8 mouse cellular contexts compared by ENCODE assay signal in genomic region chr2:15054496-15054895, GRCm38 (mm10). TPM values are rescaled to one million over a fixed set of nuclear protein-coding genes. Genes with fewer than 3 reads are reported as not detected.
A peak's percentile ranks its signal among the peaks of the same experiment; 100 is the strongest.
DNase-seq lines count a peak whose midpoint lies in the region; ATAC-seq and TF ChIP-seq lines count a peak whose summit lies in the region.

No protein-coding gene starts in this region.

- ATAC-seq in forebrain, embryonic 15.5 days (replicated peaks) = no peak
- peak; percentile 27; the same call in 1 of the 2 replicates for ATAC-seq in liver, embryonic 14.5 days (ENCODE audit: insufficient read depth)
- peak; percentile 22; the same call in 1 of the 2 replicates for ATAC-seq in stomach, postnatal 0 days (ENCODE audit: low FRiP score, low TSS enrichment)

- H3K4me3 ChIP-seq in heart, embryonic 10.5 days = peak overlapping the region; percentile 79
- peak overlapping the region; percentile 99 for H3K4me3 ChIP-seq in ES-Bruce4 (ENCODE audit: low read depth, low read length)
- H3K4me3 ChIP-seq in forebrain, embryonic 15.5 days = peak overlapping the region; percentile 69
- peak overlapping the region; percentile 69 to 88 for H3K4me3 ChIP-seq in liver, embryonic 14.5 days (ENCODE audit: insufficient read depth in 1 of 2, low read depth in 2 of 2, low read length in 2 of 2)
- H3K4me3 ChIP-seq in stomach, postnatal 0 days (ENCODE audit: low read depth, low read length) = peak overlapping the region; percentile 82

- 24% methylated on average over 10 of the region's 10 CpGs for WGBS in heart, embryonic 10.5 days
- WGBS in forebrain, embryonic 15.5 days = 19% methylated on average over 10 of the region's 10 CpGs
- WGBS in liver, embryonic 14.5 days (ENCODE audit: insufficient replicate concordance) = 29% methylated on average over 10 of the region's 10 CpGs
- WGBS in stomach, postnatal 0 days = 13% methylated on average over 10 of the region's 10 CpGs

- H3K4me2 ChIP-seq in forebrain, embryonic 15.5 days (replicated peaks) = peak overlapping the region; percentile 63
- H3K4me2 ChIP-seq in liver, embryonic 14.5 days (ENCODE audit: low read depth) = peak overlapping the region; percentile 75
- H3K4me2 ChIP-seq in stomach, postnatal 0 days (replicated peaks; ENCODE audit: low read depth) = peak overlapping the region; percentile 74

- H3K9ac ChIP-seq in ES-Bruce4 (ENCODE audit: low read depth, poor library complexity, severe bottlenecking) = peak overlapping the region; percentile 51
- peak overlapping the region; percentile 87 for H3K9ac ChIP-seq in forebrain, embryonic 15.5 days (replicated peaks)
- H3K9ac ChIP-seq in liver, embryonic 14.5 days (replicated peaks) = peak overlapping the region; percentile 72
- peak overlapping the region; percentile 96 for H3K9ac ChIP-seq in stomach, postnatal 0 days (ENCODE audit: low read length)

- TF ChIP-seq EP300 in ES-Bruce4 (IDR thresholded peaks at IDR 0.05; ENCODE audit: insufficient read depth, low read depth, low read length) = no peak
- no peak for TF ChIP-seq EP300 in liver, embryonic 14.5 days (IDR thresholded peaks at IDR 0.05; ENCODE audit: low read depth)
- TF ChIP-seq EP300 in stomach, postnatal 0 days (optimal IDR thresholded peaks at IDR 0.05) = no peak

- H3K4me1 ChIP-seq in heart, embryonic 10.5 days = peaks cover 16% of the 10 kb centered on the region
- H3K4me1 ChIP-seq in ES-Bruce4 (ENCODE audit: control insufficient read depth, insufficient read depth, low read length) = no peaks in the 10 kb centered on the region
- H3K4me1 ChIP-seq in forebrain, embryonic 15.5 days = peaks cover 40% of the 10 kb centered on the region
- peaks cover 3 to 5% of the 10 kb centered on the region in 2 experiments for H3K4me1 ChIP-seq in liver, embryonic 14.5 days (replicated peaks; ENCODE audit: control insufficient read depth in 2 of 2, insufficient read depth in 2 of 2, low read length in 1 of 2)
- H3K4me1 ChIP-seq in stomach, postnatal 0 days (replicated peaks; ENCODE audit: control insufficient read depth, insufficient read depth) = no peaks in the 10 kb centered on the region

- no peaks in the 10 kb centered on the region for H3K36me3 ChIP-seq in heart, embryonic 10.5 days
- no peaks in the 10 kb centered on the region; the same call in 1 of the 2 replicates for H3K36me3 ChIP-seq in ES-Bruce4 (ENCODE audit: control insufficient read depth, insufficient read depth, low read length, poor library complexity, severe bottlenecking)
- H3K36me3 ChIP-seq in forebrain, embryonic 15.5 days = no peaks in the 10 kb centered on the region
- no peaks in the 10 kb centered on the region for H3K36me3 ChIP-seq in liver, embryonic 14.5 days (replicated peaks; ENCODE audit: control insufficient read depth, insufficient read depth, low read depth)
- H3K36me3 ChIP-seq in stomach, postnatal 0 days (ENCODE audit: control insufficient read depth, insufficient read depth, low read length) = no peaks in the 10 kb centered on the region

- peak overlapping the region; percentile 96 for H3K27ac ChIP-seq in heart, embryonic 10.5 days
- H3K27ac ChIP-seq in ES-Bruce4 (ENCODE audit: insufficient read depth, low read length) = peak overlapping the region; percentile 71
- peak overlapping the region; percentile 90 for H3K27ac ChIP-seq in forebrain, embryonic 15.5 days (replicated peaks)
- H3K27ac ChIP-seq in liver, embryonic 14.5 days = peak overlapping the region; percentile 16
- H3K27ac ChIP-seq in stomach, postnatal 0 days (replicated peaks) = peak overlapping the region; percentile 88

- no peak for TF ChIP-seq CTCF in ES-Bruce4 (IDR thresholded peaks at IDR 0.05; ENCODE audit: low read depth, low read length)
- no peak for TF ChIP-seq CTCF in liver, embryonic 14.5 days (IDR thresholded peaks at IDR 0.05; ENCODE audit: low read depth)
- no peak for TF ChIP-seq CTCF in stomach, postnatal 0 days (IDR thresholded peaks at IDR 0.05; ENCODE audit: low read depth)

- H3K27me3 ChIP-seq in heart, embryonic 10.5 days (ENCODE audit: insufficient read depth, poor library complexity, severe bottlenecking) = no peaks in the 10 kb centered on the region
- H3K27me3 ChIP-seq in ES-Bruce4 (ENCODE audit: control insufficient read depth, insufficient read depth, low read length, poor library complexity, severe bottlenecking) = no peaks in the 10 kb centered on the region
- no peaks in the 10 kb centered on the region for H3K27me3 ChIP-seq in forebrain, embryonic 15.5 days
- no peaks in the 10 kb centered on the region for H3K27me3 ChIP-seq in liver, embryonic 14.5 days (ENCODE audit: control insufficient read depth, insufficient read depth, low read length)
- H3K27me3 ChIP-seq in stomach, postnatal 0 days (ENCODE audit: control insufficient read depth, insufficient read depth, low read length) = no peaks in the 10 kb centered on the region

- no peak for TF ChIP-seq POLR2A in ES-Bruce4 (IDR thresholded peaks at IDR 0.05; ENCODE audit: insufficient read depth, low read length)

- no peak for DNase-seq in heart, embryonic 10.5 days (ENCODE audit: low spot score)
- no peak for DNase-seq in heart, adult 18-20 months
- no peak for DNase-seq in liver, embryonic 14.5 days (ENCODE audit: low read depth in 3 of 3, low spot score in 3 of 3)
- DNase-seq in stomach, postnatal 0 days (ENCODE audit: low spot score) = no peak
- no peak for DNase-seq in cerebellum, postnatal 14 days
- no peak for DNase-seq in c-Kit-positive CD71-positive TER-119-positive erythroid progenitor cells, embryonic 14.5 days (ENCODE audit: low spot score)

- no peaks in the 10 kb centered on the region for H3K9me3 ChIP-seq in heart, embryonic 10.5 days
- H3K9me3 ChIP-seq in ES-Bruce4 (replicated peaks; ENCODE audit: control insufficient read depth, insufficient read depth, low read length, poor library complexity, severe bottlenecking) = no peaks in the 10 kb centered on the region
- H3K9me3 ChIP-seq in forebrain, embryonic 15.5 days = no peaks in the 10 kb centered on the region
- no peaks in the 10 kb centered on the region for H3K9me3 ChIP-seq in liver, embryonic 14.5 days (ENCODE audit: control insufficient read depth, low read length)
- H3K9me3 ChIP-seq in stomach, postnatal 0 days (ENCODE audit: control insufficient read depth, low read length) = no peaks in the 10 kb centered on the region

RNA-seq across cellular contexts. Expression of gene Nsun6, which starts 0.4 kb away (rescaled TPM):
- 6.5 and 8.3 TPM in 2 replicates for polyA plus RNA-seq in heart, embryonic 10.5 days (2016; fragmentation: Nextera tagmentation; extraction: Ambion mirVana)
- total RNA-seq in heart, adult 18-20 months (2021) = 1 to 10 TPM; 5.5 to 5.8 TPM
- 20.2 and 20.5 TPM in 2 replicates for polyA plus RNA-seq in ES-Bruce4 (2011; ENCODE audit: insufficient read depth, insufficient read length, low read depth, missing spikeins)
- polyA plus RNA-seq in forebrain, embryonic 15.5 days (2015; fragmentation: Nextera tagmentation; extraction: Ambion mirVana) = 17.1 and 19.7 TPM in 2 replicates
- 0.89 and 1.6 TPM in 2 replicates for polyA plus RNA-seq in liver, embryonic 14.5 days (2012; rRNA removed)
- 3.2 and 3.4 TPM in 2 replicates for polyA plus RNA-seq in liver, embryonic 14.5 days (2014; fragmentation: Nextera tagmentation; extraction: Ambion mirVana)
- polyA plus RNA-seq in stomach, postnatal 0 days (2015; fragmentation: Nextera tagmentation; extraction: Ambion mirVana) = 8.1 and 9.5 TPM in 2 replicates

RNA-seq across cellular contexts. Expression of gene Arl5b, which starts 5.3 kb away (rescaled TPM):
- polyA plus RNA-seq in heart, embryonic 10.5 days (2016; fragmentation: Nextera tagmentation; extraction: Ambion mirVana) = 23.7 and 32.8 TPM in 2 replicates
- 10 to 100 TPM; 20.5 to 22.6 TPM for total RNA-seq in heart, adult 18-20 months (2021)
- polyA plus RNA-seq in ES-Bruce4 (2011; ENCODE audit: insufficient read depth, insufficient read length, low read depth, missing spikeins) = 60.4 and 66.9 TPM in 2 replicates
- 34.2 and 37.7 TPM in 2 replicates for polyA plus RNA-seq in forebrain, embryonic 15.5 days (2015; fragmentation: Nextera tagmentation; extraction: Ambion mirVana)
- polyA plus RNA-seq in liver, embryonic 14.5 days (2012; rRNA removed) = 3.0 and 5.8 TPM in 2 replicates
- 4.5 and 5.2 TPM in 2 replicates for polyA plus RNA-seq in liver, embryonic 14.5 days (2014; fragmentation: Nextera tagmentation; extraction: Ambion mirVana)
- polyA plus RNA-seq in stomach, postnatal 0 days (2015; fragmentation: Nextera tagmentation; extraction: Ambion mirVana) = 16.1 and 19.7 TPM in 2 replicates

Comparison
In these comparisons a context has a peak if more than half of its experiments do, and no peak if none do; other contexts are left out.
1. H3K27ac ChIP-seq: peak in every context shown above with its lines; median percentile 96 in heart, embryonic 10.5 days; 90 in forebrain, embryonic 15.5 days; 88 in stomach, postnatal 0 days; 71 in ES-Bruce4; 16 in liver, embryonic 14.5 days.